Mouse (Mus musculus): ENCODE data around the gene Dbf4. TPM values are rescaled to one million over a fixed set of nuclear protein-coding genes. Genes with fewer than 3 reads are reported as not detected.
A peak's percentile ranks its signal among the peaks of the same experiment; 100 is the strongest.

Dbf4 gene
- polyA plus RNA-seq, 1 experiment from 2014 or later: 20.8 TPM

- Histone ChIP-seq H3K4me1 (ENCODE audit: control insufficient read depth, insufficient read depth, low read length) (0 out of 2 replicates have a peak, but pooled peaks cover 5% of the 10 kb centered on the region), H3K9me3 (ENCODE audit: control insufficient read depth, low read length) (no peaks in the 10 kb centered on the region), H3K4me2 (ENCODE audit: low read length) (no peak overlapping the region), H3K27ac (replicated peaks; ENCODE audit: low read depth, low read length) (no peak overlapping the region), H3K36me3 (ENCODE audit: control insufficient read depth, insufficient read depth, low read length) (no peaks in the 10 kb centered on the region), H3K9ac (replicated peaks; ENCODE audit: low read length) (no peak overlapping the region), H3K27me3 (ENCODE audit: control insufficient read depth, insufficient read depth, low read length) (no peaks in the 10 kb centered on the region), H3K4me3 (replicated peaks; ENCODE audit: low read depth, low read length) (no peak overlapping the region)
- ATAC-seq (ENCODE audit: low FRiP score, low TSS enrichment) (no peak), DNase-seq (no peak)
- 87% methylated on average over 5 of the region's 5 CpGs for WGBS
Observed at GRCm38 (mm10) chr5:8368781-8369180, 53.7 kb downstream of the Dbf4 start.

- peak overlapping the region; percentile 90 for H3K27ac ChIP-seq (replicated peaks; ENCODE audit: low read depth, low read length)
- peak; percentile 1; the same call in 1 of the 2 replicates for ATAC-seq (ENCODE audit: low FRiP score, low TSS enrichment)
Observed at GRCm38 (mm10) chr5:8368328-8368692, 54.2 kb downstream of the Dbf4 start.

GRCm38 (mm10) chr5:8367614-8368327, 54.7 kb downstream of the Dbf4 start, which contains the start of gene Adam22:
Gene Adam22 (minus strand): TSS chr5:8368160.
- ATAC-seq (ENCODE audit: low FRiP score, low TSS enrichment) (peak; percentile 94), DNase-seq (peak; percentile 91)
- H3K9ac ChIP-seq (replicated peaks; ENCODE audit: low read length): peak within 1 kb of the TSS; percentile 84
- 0 out of 2 replicates have a peak, but pooled peaks cover 5% of the 10 kb centered on the region for H3K4me1 ChIP-seq (ENCODE audit: control insufficient read depth, insufficient read depth, low read length)
- no peaks in the 10 kb centered on the region for H3K9me3 ChIP-seq (ENCODE audit: control insufficient read depth, low read length)
- peak within 1 kb of the TSS; percentile 89 for H3K4me3 ChIP-seq (replicated peaks; ENCODE audit: low read depth, low read length)
- WGBS: under 1% methylated on average over 55 of the region's 55 CpGs
- peak within 1 kb of the TSS; percentile 59 for H3K4me2 ChIP-seq (ENCODE audit: low read length)
- no peaks in the 10 kb centered on the region for H3K36me3 ChIP-seq (ENCODE audit: control insufficient read depth, insufficient read depth, low read length)
- no peaks in the 10 kb centered on the region for H3K27me3 ChIP-seq (ENCODE audit: control insufficient read depth, insufficient read depth, low read length)
- H3K27ac ChIP-seq (replicated peaks; ENCODE audit: low read depth, low read length): peak within 1 kb of the TSS; percentile 90

More at GRCm38 (mm10) chr5:8368328-8368692, 54.2 kb downstream of the Dbf4 start:
- Histone ChIP-seq H3K4me3 (replicated peaks; ENCODE audit: low read depth, low read length) (peak overlapping the region; percentile 89), H3K27me3 (ENCODE audit: control insufficient read depth, insufficient read depth, low read length) (no peaks in the 10 kb centered on the region), H3K4me1 (ENCODE audit: control insufficient read depth, insufficient read depth, low read length) (0 out of 2 replicates have a peak, but pooled peaks cover 5% of the 10 kb centered on the region), H3K36me3 (ENCODE audit: control insufficient read depth, insufficient read depth, low read length) (no peaks in the 10 kb centered on the region), H3K9ac (replicated peaks; ENCODE audit: low read length) (peak overlapping the region; percentile 84), H3K4me2 (ENCODE audit: low read length) (peak overlapping the region; percentile 59), H3K9me3 (ENCODE audit: control insufficient read depth, low read length) (no peaks in the 10 kb centered on the region)
- 42% methylated on average over 7 of the region's 7 CpGs for WGBS
- no peak for DNase-seq

- Histone ChIP-seq H3K9ac (replicated peaks; ENCODE audit: low read length) (peak overlapping the region; percentile 84), H3K4me1 (ENCODE audit: control insufficient read depth, insufficient read depth, low read length) (0 out of 2 replicates have a peak, but pooled peaks cover 5% of the 10 kb centered on the region), H3K27ac (replicated peaks; ENCODE audit: low read depth, low read length) (peak overlapping the region; percentile 90), H3K4me3 (replicated peaks; ENCODE audit: low read depth, low read length) (peak overlapping the region; percentile 89), H3K36me3 (ENCODE audit: control insufficient read depth, insufficient read depth, low read length) (no peaks in the 10 kb centered on the region), H3K4me2 (ENCODE audit: low read length) (peak overlapping the region; percentile 59), H3K9me3 (ENCODE audit: control insufficient read depth, low read length) (no peaks in the 10 kb centered on the region), H3K27me3 (ENCODE audit: control insufficient read depth, insufficient read depth, low read length) (no peaks in the 10 kb centered on the region)
- under 1% methylated on average over 25 of the region's 25 CpGs for WGBS
- DNase-seq (peak; percentile 72), ATAC-seq (ENCODE audit: low FRiP score, low TSS enrichment) (peak; percentile 59)
Observed at GRCm38 (mm10) chr5:8366771-8367613, 55.5 kb downstream of the Dbf4 start.

GRCm38 (mm10) chr5:8362361-8362760, 60.2 kb downstream of the Dbf4 start:
- no peak overlapping the region for H3K9ac ChIP-seq (replicated peaks; ENCODE audit: low read length)
- no peak overlapping the region for H3K27ac ChIP-seq (replicated peaks; ENCODE audit: low read depth, low read length)
- ATAC-seq (ENCODE audit: low FRiP score, low TSS enrichment) (no peak), DNase-seq (peak; percentile 63)
- no peaks in the 10 kb centered on the region for H3K36me3 ChIP-seq (ENCODE audit: control insufficient read depth, insufficient read depth, low read length)
- H3K4me2 ChIP-seq (ENCODE audit: low read length): no peak overlapping the region
- H3K4me1 ChIP-seq (ENCODE audit: control insufficient read depth, insufficient read depth, low read length): 0 out of 2 replicates have a peak, but pooled peaks cover 5% of the 10 kb centered on the region
- H3K27me3 ChIP-seq (ENCODE audit: control insufficient read depth, insufficient read depth, low read length): no peaks in the 10 kb centered on the region
- no peak overlapping the region for H3K4me3 ChIP-seq (replicated peaks; ENCODE audit: low read depth, low read length)
- 78% methylated on average over 1 of the region's 1 CpGs for WGBS
- H3K9me3 ChIP-seq (ENCODE audit: control insufficient read depth, low read length): no peaks in the 10 kb centered on the region

GRCm38 (mm10) chr5:8357677-8358076, 64.8 kb downstream of the Dbf4 start:
- no peaks in the 10 kb centered on the region for H3K9me3 ChIP-seq (ENCODE audit: control insufficient read depth, low read length)
- no peak overlapping the region for H3K9ac ChIP-seq (replicated peaks; ENCODE audit: low read length)
- DNase-seq: no peak
- no peaks in the 10 kb centered on the region for H3K27me3 ChIP-seq (ENCODE audit: control insufficient read depth, insufficient read depth, low read length)
- H3K27ac ChIP-seq (replicated peaks; ENCODE audit: low read depth, low read length): no peak overlapping the region
- H3K4me3 ChIP-seq (replicated peaks; ENCODE audit: low read depth, low read length): no peak overlapping the region
- WGBS: 81% methylated on average over 8 of the region's 8 CpGs
- no peaks in the 10 kb centered on the region for H3K36me3 ChIP-seq (ENCODE audit: control insufficient read depth, insufficient read depth, low read length)
- no peaks in the 10 kb centered on the region for H3K4me1 ChIP-seq (ENCODE audit: control insufficient read depth, insufficient read depth, low read length)
- ATAC-seq (ENCODE audit: low FRiP score, low TSS enrichment): no peak
- H3K4me2 ChIP-seq (ENCODE audit: low read length): no peak overlapping the region

GRCm38 (mm10) chr5:8356885-8357651, 65.4 kb downstream of the Dbf4 start:
- no peak overlapping the region for H3K4me3 ChIP-seq (replicated peaks; ENCODE audit: low read depth, low read length)
- H3K9me3 ChIP-seq (ENCODE audit: control insufficient read depth, low read length): no peaks in the 10 kb centered on the region
- no peak overlapping the region for H3K27ac ChIP-seq (replicated peaks; ENCODE audit: low read depth, low read length)
- no peaks in the 10 kb centered on the region for H3K4me1 ChIP-seq (ENCODE audit: control insufficient read depth, insufficient read depth, low read length)
- no peak overlapping the region for H3K4me2 ChIP-seq (ENCODE audit: low read length)
- H3K9ac ChIP-seq (replicated peaks; ENCODE audit: low read length): no peak overlapping the region
- WGBS: 53% methylated on average over 13 of the region's 13 CpGs
- H3K27me3 ChIP-seq (ENCODE audit: control insufficient read depth, insufficient read depth, low read length): no peaks in the 10 kb centered on the region
- no peak for ATAC-seq (ENCODE audit: low FRiP score, low TSS enrichment)
- H3K36me3 ChIP-seq (ENCODE audit: control insufficient read depth, insufficient read depth, low read length): no peaks in the 10 kb centered on the region
- DNase-seq: peak; percentile 31

GRCm38 (mm10) chr5:8356326-8356725, 66.2 kb downstream of the Dbf4 start:
- Histone ChIP-seq H3K27ac (replicated peaks; ENCODE audit: low read depth, low read length) (no peak overlapping the region), H3K4me1 (ENCODE audit: control insufficient read depth, insufficient read depth, low read length) (no peaks in the 10 kb centered on the region), H3K27me3 (ENCODE audit: control insufficient read depth, insufficient read depth, low read length) (no peaks in the 10 kb centered on the region), H3K4me2 (ENCODE audit: low read length) (no peak overlapping the region), H3K36me3 (ENCODE audit: control insufficient read depth, insufficient read depth, low read length) (no peaks in the 10 kb centered on the region), H3K9me3 (ENCODE audit: control insufficient read depth, low read length) (no peaks in the 10 kb centered on the region), H3K4me3 (replicated peaks; ENCODE audit: low read depth, low read length) (no peak overlapping the region), H3K9ac (replicated peaks; ENCODE audit: low read length) (no peak overlapping the region)
- ATAC-seq (ENCODE audit: low FRiP score, low TSS enrichment): no peak
- DNase-seq: peak; percentile 26
- 45% methylated on average over 2 of the region's 2 CpGs for WGBS

Data from midbrain, embryonic 14.5 days (tissue).